Mouse (Mus musculus): ENCODE results near the gene Rapgef1.

The Rapgef1 gene

GRCm38 (mm10) chr2:29619484-29620300 lies at the start of gene Rapgef1:
TSS of gene Rapgef1 (plus strand) at chr2:29619720.
- peak; percentile 49 to 84 for DNase-seq (ENCODE audit: low spot score in 2 of 2)

GRCm38 (mm10) chr2:29571921-29572700 lies 47.4 kb upstream of the Rapgef1 start:
- DNase-seq (ENCODE audit: low spot score in 2 of 2), result no peak

GRCm38 (mm10) chr2:29572811-29573427 lies 46.6 kb upstream of the Rapgef1 start:
- DNase-seq (ENCODE audit: low spot score in 2 of 2), result no peak

- no peak for DNase-seq (ENCODE audit: low spot score in 2 of 2)
These were observed 45.9 kb upstream of the Rapgef1 start for GRCm38 (mm10) chr2:29573591-29573990.

GRCm38 (mm10) chr2:29574187-29574586 lies 45.3 kb upstream of the Rapgef1 start:
- no peak for DNase-seq (ENCODE audit: low spot score in 2 of 2)

- peak; percentile 57 to 73 for DNase-seq (ENCODE audit: low spot score in 2 of 2)
These were observed 37.1 kb upstream of the Rapgef1 start for GRCm38 (mm10) chr2:29582415-29582814.

GRCm38 (mm10) chr2:29586017-29586702 lies 33.4 kb upstream of the Rapgef1 start:
- DNase-seq (ENCODE audit: low spot score in 2 of 2), result no peak

GRCm38 (mm10) chr2:29588006-29588405 lies 31.5 kb upstream of the Rapgef1 start:
- no peak for DNase-seq (ENCODE audit: low spot score in 2 of 2)

GRCm38 (mm10) chr2:29589266-29589665 lies 30.3 kb upstream of the Rapgef1 start:
- DNase-seq (ENCODE audit: low spot score in 2 of 2), result no peak

GRCm38 (mm10) chr2:29591626-29592025 lies 27.9 kb upstream of the Rapgef1 start:
- DNase-seq (ENCODE audit: low spot score in 2 of 2), result no peak

GRCm38 (mm10) chr2:29592537-29592936 lies 27.0 kb upstream of the Rapgef1 start:
- no peak for DNase-seq (ENCODE audit: low spot score in 2 of 2)

- DNase-seq (ENCODE audit: low spot score in 2 of 2), result peak; percentile 58 to 75
These were observed 15.6 kb upstream of the Rapgef1 start for GRCm38 (mm10) chr2:29603930-29604329.

GRCm38 (mm10) chr2:29605591-29605990 lies 13.9 kb upstream of the Rapgef1 start:
- no peak for DNase-seq (ENCODE audit: low spot score in 2 of 2)

GRCm38 (mm10) chr2:29606460-29606859 lies 13.1 kb upstream of the Rapgef1 start:
- no peak for DNase-seq (ENCODE audit: low spot score in 2 of 2)

- DNase-seq (ENCODE audit: low spot score in 2 of 2), result no peak
These were observed 2.2 kb upstream of the Rapgef1 start for GRCm38 (mm10) chr2:29617341-29617740.

- DNase-seq (ENCODE audit: low spot score in 2 of 2), result no peak
These were observed 515 bp upstream of the Rapgef1 start for GRCm38 (mm10) chr2:29618926-29619483.

GRCm38 (mm10) chr2:29620301-29620827 lies 844 bp downstream of the Rapgef1 start:
- DNase-seq (ENCODE audit: low spot score in 2 of 2), result no peak

GRCm38 (mm10) chr2:29621163-29621562 lies 1.6 kb downstream of the Rapgef1 start:
- no peak for DNase-seq (ENCODE audit: low spot score in 2 of 2)

GRCm38 (mm10) chr2:29621636-29622035 lies 2.1 kb downstream of the Rapgef1 start:
- no peak for DNase-seq (ENCODE audit: low spot score in 2 of 2)

- no peak for DNase-seq (ENCODE audit: low spot score in 2 of 2)
These were observed 2.8 kb downstream of the Rapgef1 start for GRCm38 (mm10) chr2:29622126-29623005.

Data from frontal cortex, postnatal 14 days (tissue).